Mouse (Mus musculus) stomach, embryonic 14.5 days (tissue): Measurements from ENCODE around the gene Dgcr2. TPM values are rescaled to one million over a fixed set of nuclear protein-coding genes. Genes with fewer than 3 reads are reported as not detected.

Source experiments
- ATAC-seq: fragments of 200-750 bp; cut with Nextera tagmentation; 2 replicates; pipeline ENCODE4 v1.8.0; 2017; ENCODE audit warnings: low read depth, moderate TSS enrichment; ENCODE audit not compliant: insufficient number of reproducible peaks, insufficient read depth, low FRiP score
- H3K27ac ChIP-seq: fragments of 300-500 bp; sonication (generic); 2 replicates; pipeline ENCODE4 v1.5.1; 2014; ENCODE audit warnings: mild to moderate bottlenecking, low read length, moderate library complexity, mixed read lengths
- H3K27me3 ChIP-seq: fragments of 300-500 bp; sonication (generic); 2 replicates; pipeline ENCODE4 v1.6.1; 2014; ENCODE audit warnings: low read length, control low read depth, mixed read lengths; ENCODE audit not compliant: control insufficient read depth, insufficient read depth
- H3K36me3 ChIP-seq: fragments of 300-500 bp; sonication (generic); 2 replicates; pipeline ENCODE4 v1.6.1; 2014; ENCODE audit warnings: mild to moderate bottlenecking, control low read depth, low read length, moderate library complexity, mixed read lengths; ENCODE audit not compliant: control insufficient read depth, insufficient read depth
- H3K4me1 ChIP-seq: fragments of 300-500 bp; sonication (generic); 2 replicates; pipeline ENCODE4 v1.6.1; 2014; ENCODE audit warnings: low read length, control low read depth, mixed read lengths; ENCODE audit not compliant: control insufficient read depth, insufficient read depth
- H3K4me2 ChIP-seq: fragments of 300-500 bp; sonication (generic); replicated peaks from 2 replicates; pipeline ENCODE4 v1.6.1; 2014; ENCODE audit warnings: low read depth, low read length, control low read depth
- H3K4me3 ChIP-seq: fragments of 300-500 bp; sonication (generic); 2 replicates; pipeline ENCODE4 v1.5.1; 2014; ENCODE audit warnings: low read depth, low read length, control low read depth
- H3K9ac ChIP-seq: fragments of 300-500 bp; sonication (generic); replicated peaks from 2 replicates; pipeline ENCODE4 v1.6.1; 2014; ENCODE audit warnings: low read depth, mild to moderate bottlenecking, control low read depth, low read length, moderate library complexity, mixed read lengths
- H3K9me3 ChIP-seq: fragments of 300-500 bp; sonication (generic); 2 replicates; pipeline ENCODE4 v1.6.1; 2016; ENCODE audit warnings: low read depth, low read length, control low read depth; ENCODE audit not compliant: control insufficient read depth
- WGBS: fragments of 180-500 bp; shearing (Covaris S2); extraction: QIAGEN DNeasy Blood & Tissue Kit; methylation state at CpG from one replicate; pipeline ENCODE4 v1.1.7; 2014; 5-methylcytosine and 5-hydroxymethylcytosine counted together
- polyA plus RNA-seq: library from polyadenylated mRNA; unstranded; fragments of >200 nt; fragmentation: Nextera tagmentation; extraction: Ambion mirVana; gene quantifications from 2 replicates; pipeline ENCODE4 v1.2.1, GENCODE M21; 2014

The Dgcr2 gene
- polyA plus RNA-seq, 1 experiment from 2014 or later = 92.8 TPM

GRCm38 (mm10) chr16:17826500-17826899, 71.9 kb downstream of the Dgcr2 start:
- no peak overlapping the region for H3K4me3 ChIP-seq
- no peaks in the 10 kb centered on the region for H3K9me3 ChIP-seq
- no peak for ATAC-seq
- H3K4me2 ChIP-seq = no peak overlapping the region
- no peaks in the 10 kb centered on the region for H3K4me1 ChIP-seq
- no peaks in the 10 kb centered on the region for H3K36me3 ChIP-seq
- peaks cover 11% of the 10 kb centered on the region for H3K27me3 ChIP-seq
- H3K9ac ChIP-seq = no peak overlapping the region
- 79% methylated on average over 2 of the region's 2 CpGs for WGBS
- no peak overlapping the region for H3K27ac ChIP-seq

GRCm38 (mm10) chr16:17816528-17816927, 81.8 kb downstream of the Dgcr2 start:
- Histone ChIP-seq H3K9ac (no peak overlapping the region), H3K4me1 (no peaks in the 10 kb centered on the region), H3K4me3 (no peak overlapping the region), H3K27ac (no peak overlapping the region), H3K4me2 (no peak overlapping the region), H3K36me3 (no peaks in the 10 kb centered on the region), H3K27me3 (no peaks in the 10 kb centered on the region), H3K9me3 (no peaks in the 10 kb centered on the region)
- ATAC-seq = no peak
- WGBS = 80% methylated on average over 8 of the region's 8 CpGs

GRCm38 (mm10) chr16:17815411-17816402, 82.7 kb downstream of the Dgcr2 start:
- H3K9ac ChIP-seq = peak overlapping the region; percentile 39
- H3K27me3 ChIP-seq = no peaks in the 10 kb centered on the region
- H3K4me3 ChIP-seq = peak overlapping the region; percentile 39
- peak overlapping the region; percentile 77 for H3K4me2 ChIP-seq
- ATAC-seq = peak; percentile 85
- H3K36me3 ChIP-seq = no peaks in the 10 kb centered on the region
- H3K9me3 ChIP-seq = no peaks in the 10 kb centered on the region
- WGBS = 2% methylated on average over 63 of the region's 63 CpGs
- H3K27ac ChIP-seq = no peak overlapping the region
- H3K4me1 ChIP-seq = no peaks in the 10 kb centered on the region

GRCm38 (mm10) chr16:17813173-17813572, 85.2 kb downstream of the Dgcr2 start:
- no peak for ATAC-seq
- H3K27me3 ChIP-seq = no peaks in the 10 kb centered on the region
- WGBS = 28% methylated on average over 4 of the region's 4 CpGs

GRCm38 (mm10) chr16:17812120-17812519, 86.2 kb downstream of the Dgcr2 start:
- no peaks in the 10 kb centered on the region for H3K27me3 ChIP-seq
- no peak overlapping the region for H3K27ac ChIP-seq
- peaks cover 16% of the 10 kb centered on the region for H3K4me1 ChIP-seq
- H3K36me3 ChIP-seq = peaks cover 13% of the 10 kb centered on the region; the same call in 1 of the 2 replicates
- H3K4me2 ChIP-seq = no peak overlapping the region
- no peak overlapping the region for H3K4me3 ChIP-seq
- no peak for ATAC-seq
- 4% methylated on average over 5 of the region's 5 CpGs for WGBS
- no peak overlapping the region for H3K9ac ChIP-seq
- no peaks in the 10 kb centered on the region for H3K9me3 ChIP-seq

More at GRCm38 (mm10) chr16:17813173-17813572, 85.2 kb downstream of the Dgcr2 start:
- H3K4me2 ChIP-seq = no peak overlapping the region
- H3K27ac ChIP-seq = no peak overlapping the region
- H3K9me3 ChIP-seq = no peaks in the 10 kb centered on the region
- no peak overlapping the region for H3K9ac ChIP-seq
- H3K4me3 ChIP-seq = no peak overlapping the region
- peaks cover 4% of the 10 kb centered on the region; the same call in 1 of the 2 replicates for H3K36me3 ChIP-seq
- peaks cover 15% of the 10 kb centered on the region for H3K4me1 ChIP-seq

- H3K9me3 ChIP-seq = no peaks in the 10 kb centered on the region
- H3K4me1 ChIP-seq = peaks cover 31% of the 10 kb centered on the region
- H3K27ac ChIP-seq = peak overlapping the region; percentile 82
- no peak overlapping the region for H3K4me3 ChIP-seq
- no peak overlapping the region for H3K9ac ChIP-seq
- no peak overlapping the region for H3K4me2 ChIP-seq
- H3K36me3 ChIP-seq = peaks cover 14% of the 10 kb centered on the region; the same call in 1 of the 2 replicates
- whole genome bisulfite sequencing = 16% methylated on average over 7 of the region's 7 CpGs
- 0 out of 2 replicates have a peak, but pooled peaks cover 3% of the 10 kb centered on the region for H3K27me3 ChIP-seq
- no peak; the same call in 1 of the 2 replicates for ATAC-seq
Measured at GRCm38 (mm10) chr16:17809711-17810110, 88.7 kb downstream of the Dgcr2 start.

- peaks cover 37% of the 10 kb centered on the region for H3K4me1 ChIP-seq
- WGBS = 84% methylated on average over 4 of the region's 4 CpGs
- 0 out of 2 replicates have a peak, but pooled peaks cover 3% of the 10 kb centered on the region for H3K27me3 ChIP-seq
- no peak for ATAC-seq
- H3K4me3 ChIP-seq = no peak overlapping the region
- H3K27ac ChIP-seq = peak overlapping the region; percentile 82
- H3K36me3 ChIP-seq = peaks cover 16% of the 10 kb centered on the region
- no peaks in the 10 kb centered on the region for H3K9me3 ChIP-seq
- no peak overlapping the region for H3K9ac ChIP-seq
- H3K4me2 ChIP-seq = no peak overlapping the region
Measured at GRCm38 (mm10) chr16:17809125-17809524, 89.2 kb downstream of the Dgcr2 start.

- peaks cover 47% of the 10 kb centered on the region for H3K4me1 ChIP-seq
- 0 out of 2 replicates have a peak, but pooled peaks cover 7% of the 10 kb centered on the region for H3K27me3 ChIP-seq
- peak; percentile 64 for ATAC-seq
- peak overlapping the region; percentile 48; the same call in 1 of the 2 replicates for H3K9ac ChIP-seq
- H3K27ac ChIP-seq = peak overlapping the region; percentile 12; the same call in 1 of the 2 replicates
- peak overlapping the region; percentile 67 for H3K4me2 ChIP-seq
- H3K36me3 ChIP-seq = peaks cover 17% of the 10 kb centered on the region
- peak overlapping the region; percentile 37 for H3K4me3 ChIP-seq
- no peaks in the 10 kb centered on the region for H3K9me3 ChIP-seq
- 14% methylated on average over 59 of the region's 73 CpGs for WGBS
Measured at GRCm38 (mm10) chr16:17807192-17808009, 91.0 kb downstream of the Dgcr2 start.
